Mouse (Mus musculus): ENCODE results near the gene Map3k3.

The Map3k3 gene

DNA sequence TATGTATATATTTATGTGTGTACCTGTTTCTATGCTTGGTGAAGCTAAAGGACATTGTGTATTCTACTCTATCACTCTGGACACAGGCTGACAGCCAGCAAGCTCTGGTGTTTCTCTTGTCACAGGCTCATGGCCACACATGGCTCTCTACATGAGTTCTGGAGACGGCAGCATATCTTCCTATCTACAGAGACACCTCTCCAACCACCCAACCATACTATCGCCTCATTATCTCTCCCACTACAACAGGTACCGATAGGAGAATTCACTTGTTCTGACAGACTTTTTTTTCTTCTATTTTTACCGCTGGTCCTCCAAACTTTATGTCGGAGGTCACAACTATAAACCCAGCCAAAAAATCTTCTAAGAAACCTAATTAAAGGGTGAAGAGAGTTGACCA, 107.8 kb downstream of the Map3k3 start:
- no peak for DNase-seq (ENCODE audit: low read depth, low spot score)

DNA sequence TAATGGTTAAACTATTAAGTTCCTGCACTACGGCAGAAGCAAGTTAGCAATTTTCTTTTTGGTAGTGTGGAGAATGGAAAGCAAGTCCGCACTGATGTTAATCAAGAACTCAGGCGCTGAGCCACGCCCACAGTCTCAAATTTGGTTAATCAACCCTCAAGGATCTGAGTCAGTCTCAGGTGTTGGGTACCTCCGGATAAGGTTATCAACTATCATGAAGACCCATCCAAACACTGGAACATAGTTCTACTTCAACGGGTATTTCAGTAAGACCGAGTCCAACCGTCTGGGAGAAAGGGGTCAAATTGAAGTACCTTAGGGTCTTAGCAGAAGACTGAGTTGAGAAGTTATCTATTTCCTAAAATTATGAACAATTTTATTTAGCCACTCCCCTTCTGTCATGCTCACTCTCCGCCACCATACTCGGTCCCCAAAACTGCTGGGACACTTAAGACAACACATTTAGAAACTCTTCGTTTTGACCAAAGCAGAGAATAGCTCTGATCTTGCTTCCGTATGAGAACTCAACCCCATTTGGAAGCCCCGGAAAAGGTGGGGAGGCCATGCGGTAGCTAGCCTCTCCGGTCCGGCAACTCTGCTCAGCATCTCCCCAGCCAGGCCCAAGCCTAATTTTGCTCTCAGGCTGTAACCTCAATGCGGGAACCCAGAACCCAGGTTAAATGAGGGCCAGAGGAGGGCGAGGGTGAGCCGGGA, 108.4 kb downstream of the Map3k3 start:
- peak; percentile 62 for DNase-seq (ENCODE audit: low read depth, low spot score)

DNA sequence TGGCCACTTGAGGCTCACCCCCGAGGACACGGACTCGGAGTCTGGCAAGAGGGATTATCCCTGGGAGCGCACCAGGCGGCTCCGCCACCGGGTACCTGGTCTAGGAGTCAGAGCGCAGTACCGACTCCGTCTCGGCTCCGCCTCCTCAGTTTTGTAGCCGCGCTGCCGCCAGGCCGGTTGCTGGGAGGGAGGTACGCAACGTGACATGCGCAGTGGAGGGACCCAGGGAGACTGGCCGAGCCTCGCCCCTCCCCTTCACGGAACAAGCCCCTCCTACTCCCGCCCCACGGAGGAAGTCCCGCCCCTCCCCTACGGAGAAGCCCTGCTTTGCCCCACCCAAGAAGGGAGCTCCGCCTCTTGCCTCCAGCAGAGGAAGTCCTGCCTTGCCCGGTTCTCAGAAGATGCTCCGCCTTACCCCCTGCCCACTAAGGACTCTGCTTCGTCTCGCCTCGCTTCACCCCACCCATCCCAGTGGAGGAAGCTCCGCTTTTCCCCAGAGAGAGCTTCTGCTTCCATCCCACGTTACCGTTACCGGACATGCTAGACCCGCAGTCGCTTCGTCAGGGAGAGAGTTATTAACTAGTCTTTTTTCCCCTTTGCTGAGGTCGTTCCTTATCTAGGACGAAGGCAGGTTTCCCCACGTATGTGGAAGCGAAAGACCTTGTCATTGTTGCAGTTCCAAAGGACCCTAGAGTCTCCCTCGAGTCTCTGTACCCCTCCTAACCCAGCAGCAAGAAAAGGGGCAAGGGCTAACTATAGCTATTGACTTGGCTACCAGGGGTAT, 109.2 kb downstream of the Map3k3 start:
- peak; percentile 98 for DNase-seq (ENCODE audit: low read depth, low spot score)

DNA sequence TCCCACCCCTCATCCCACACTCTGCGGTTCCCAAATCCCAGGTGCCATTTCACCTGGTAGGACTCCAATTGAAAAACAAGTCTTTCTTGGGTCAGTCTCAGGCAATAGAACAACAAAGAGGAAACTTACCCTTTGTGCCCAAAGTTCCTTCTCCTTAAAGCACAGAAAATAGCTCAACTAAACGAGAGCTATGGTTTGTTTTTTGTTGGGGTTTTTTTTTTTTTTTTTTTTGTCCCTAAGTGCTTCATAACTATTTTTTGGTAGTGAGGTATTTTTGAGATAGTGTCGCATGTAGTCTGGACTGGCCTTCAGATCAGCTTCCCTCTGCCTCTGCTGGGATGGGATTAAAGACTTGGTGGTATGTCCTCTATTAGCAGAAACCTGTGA, 109.7 kb downstream of the Map3k3 start:
- no peak for DNase-seq (ENCODE audit: low read depth, low spot score)

DNA sequence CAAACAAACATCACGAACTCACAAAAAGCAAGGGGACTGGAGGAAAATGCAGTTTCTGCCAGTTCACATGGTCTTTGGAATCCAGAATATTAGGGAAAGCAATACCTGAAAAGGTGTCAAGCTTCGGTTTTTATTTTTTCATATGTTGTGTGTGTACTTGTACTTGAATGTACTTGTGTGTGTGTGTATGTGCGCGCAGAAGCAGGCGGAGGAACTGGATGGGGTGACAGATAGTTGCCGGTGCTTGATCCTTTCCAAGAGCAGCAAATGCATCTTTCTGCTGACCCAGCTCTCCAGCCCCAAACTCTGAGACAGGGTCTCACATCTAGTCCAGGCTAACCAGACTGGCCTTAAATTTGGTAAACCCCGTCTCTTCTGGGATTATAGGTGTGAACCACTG, 110.5 kb downstream of the Map3k3 start:
- no peak for DNase-seq (ENCODE audit: low read depth, low spot score)

DNA sequence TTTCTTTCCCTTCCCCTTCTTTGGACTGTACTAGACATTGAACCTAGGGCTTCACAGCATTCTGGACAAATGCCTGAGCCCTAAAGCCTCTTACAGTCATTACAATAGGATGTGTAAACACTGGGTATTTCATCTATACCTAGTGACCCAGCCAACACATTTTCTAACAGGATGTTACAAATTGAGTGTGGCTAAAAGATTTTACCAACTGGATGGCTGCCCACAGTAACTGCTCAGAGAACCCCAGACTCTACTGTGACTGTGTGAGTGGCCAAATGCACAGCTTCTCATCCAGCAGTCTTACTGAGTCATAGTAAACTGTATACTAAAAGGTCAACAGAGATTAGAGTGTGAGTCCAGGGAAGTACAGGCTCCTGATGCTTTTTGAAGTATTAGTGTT, 110.9 kb downstream of the Map3k3 start:
- no peak for DNase-seq (ENCODE audit: low read depth, low spot score)

DNA sequence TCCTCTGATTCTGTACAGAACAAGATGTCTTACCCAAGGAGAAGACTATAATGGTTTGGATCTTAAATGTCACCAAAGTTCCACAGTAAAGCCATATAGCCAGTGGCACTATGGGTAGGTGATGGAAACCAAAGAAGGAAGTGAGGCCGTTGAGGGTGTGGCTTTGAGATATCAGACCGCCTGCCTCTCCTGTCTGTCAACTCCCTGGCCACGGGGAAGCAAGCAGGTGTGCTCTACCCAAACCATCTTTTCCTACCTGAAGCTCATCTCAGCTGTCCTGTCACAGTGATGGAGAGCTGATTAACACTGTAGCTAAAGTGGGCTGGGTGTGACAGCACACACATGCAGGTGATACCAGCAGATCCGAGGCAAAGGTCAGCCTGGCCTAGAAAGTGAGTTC, 113.9 kb downstream of the Map3k3 start:
- DNase-seq (ENCODE audit: low read depth, low spot score): no peak

DNA sequence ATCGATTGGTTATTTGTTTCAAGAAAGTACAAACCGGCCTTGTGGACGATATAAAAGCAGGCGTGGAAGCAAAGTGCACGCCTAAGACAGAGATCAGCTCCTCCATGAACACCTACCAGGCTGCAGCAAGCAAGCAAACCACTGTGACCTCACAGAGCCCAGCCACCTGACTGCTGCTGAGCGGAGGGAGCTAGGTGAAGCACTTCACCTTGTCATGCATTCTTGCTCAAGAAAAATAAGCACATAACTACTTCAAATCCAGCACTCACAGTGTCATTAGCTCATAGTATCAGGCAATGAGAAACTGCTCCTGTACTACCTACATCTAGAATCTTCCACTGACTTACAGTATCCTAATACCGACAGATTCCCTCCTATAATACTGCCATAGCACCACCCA, 115.6 kb downstream of the Map3k3 start:
- DNase-seq (ENCODE audit: low read depth, low spot score): peak; percentile 46

DNA sequence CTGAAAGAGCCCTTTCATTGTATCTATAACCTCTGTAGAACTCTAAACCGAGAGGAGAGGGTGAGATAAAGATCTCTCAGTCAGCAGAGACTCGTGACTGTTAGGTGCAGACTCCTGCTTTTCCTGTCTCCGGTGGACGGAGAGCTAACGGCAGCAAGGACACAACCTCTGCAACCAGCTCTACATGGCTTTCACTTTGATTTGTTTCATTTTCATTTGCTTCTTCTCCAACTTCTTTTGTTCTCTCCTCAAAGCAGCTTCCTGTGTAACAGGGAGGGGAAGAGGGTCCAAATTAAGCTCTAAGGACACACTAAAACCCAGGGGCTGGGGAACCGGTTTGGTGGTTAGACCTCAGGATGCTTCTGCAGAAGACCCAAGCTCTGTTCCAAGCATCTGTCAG, 116.3 kb downstream of the Map3k3 start:
- DNase-seq (ENCODE audit: low read depth, low spot score): peak; percentile 69

DNA sequence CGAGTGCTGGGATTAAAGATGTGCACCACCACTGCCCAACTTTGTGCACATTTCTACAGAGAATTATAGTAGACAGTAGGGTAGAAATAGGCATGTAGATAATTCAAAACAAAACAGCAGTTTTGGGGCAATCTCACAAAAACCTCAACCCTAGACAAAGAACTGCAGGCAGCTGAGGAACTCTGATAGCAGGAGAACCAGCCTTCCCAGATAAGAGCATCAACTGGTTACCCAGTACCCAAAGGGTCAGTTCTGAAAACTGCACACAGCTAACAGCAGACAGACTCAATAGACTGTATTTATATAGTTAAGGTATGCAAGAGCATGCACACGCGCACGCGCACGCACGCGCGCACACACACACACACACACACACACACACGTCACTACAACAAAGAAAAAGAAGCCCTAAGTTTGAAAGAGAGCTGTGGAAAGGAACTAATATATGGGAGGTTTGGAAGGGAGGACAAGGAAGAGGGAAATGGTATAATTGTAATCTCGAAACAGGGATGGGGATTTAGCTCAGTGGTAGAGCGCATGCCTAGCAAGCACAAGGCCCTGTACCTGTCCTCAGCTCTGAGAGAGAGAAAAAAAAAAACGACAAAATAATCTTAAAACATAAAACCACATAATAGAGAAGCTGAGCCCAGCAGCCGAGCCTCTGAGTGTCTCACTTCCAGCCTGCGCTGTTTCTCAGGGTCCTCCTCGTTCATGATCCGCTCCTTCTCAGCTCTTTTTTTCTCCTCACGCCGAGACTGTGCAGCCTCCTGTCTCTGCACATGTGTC, 117.1 kb downstream of the Map3k3 start:
- peak; percentile 75 for DNase-seq (ENCODE audit: low read depth, low spot score)

DNA sequence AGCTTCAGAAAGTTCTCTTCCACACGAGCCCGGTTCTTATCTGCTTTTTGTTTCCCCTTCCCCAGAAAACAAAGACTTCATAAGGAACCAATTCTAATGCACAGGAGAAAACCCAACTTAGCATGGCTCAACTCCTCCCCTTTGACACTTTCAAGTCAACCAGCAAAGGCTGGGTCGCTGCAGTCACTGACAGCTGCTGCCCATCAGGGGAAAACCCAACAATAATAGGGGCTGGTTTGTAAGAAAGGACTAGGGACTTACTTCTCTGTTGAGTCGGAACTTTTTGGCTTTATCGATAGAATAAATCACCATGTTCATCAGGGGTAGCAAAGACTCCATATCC, 117.7 kb downstream of the Map3k3 start, which contains the start of gene Strada:
Strada (minus strand) TSS at position 46 of the 343 bp plus-strand sequence.
- peak; percentile 70 for DNase-seq (ENCODE audit: low read depth, low spot score)
